ENCODE assay signal across 18 mouse cellular contexts in the genomic region with DNA sequence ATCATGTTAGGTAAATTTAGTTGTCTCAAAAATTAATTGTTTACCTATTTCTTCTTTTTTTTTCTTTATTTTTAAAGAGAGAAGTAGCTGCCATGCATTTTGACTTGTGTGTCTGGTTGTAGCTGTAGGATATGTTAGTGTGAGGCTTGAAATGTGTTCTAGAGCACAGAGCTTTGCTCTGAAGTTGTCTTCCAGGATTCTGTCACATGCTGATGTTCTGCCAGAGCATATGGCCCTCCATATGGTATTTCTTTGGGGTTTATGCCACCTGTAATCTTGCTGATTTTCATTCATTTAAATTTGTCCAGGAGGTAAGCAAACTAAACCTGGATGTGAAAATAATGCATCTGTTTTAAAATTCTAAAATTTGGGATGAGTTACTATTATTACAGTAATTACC.
A peak's percentile ranks its signal among the peaks of the same experiment; 100 is the strongest.
DNase-seq lines count a peak whose midpoint lies in the region; ATAC-seq and TF ChIP-seq lines count a peak whose summit lies in the region.
"Had no signal": no experiment of that assay in that cellular context is flagged by ENCODE, and none has a peak within 500 bp of the region (broad histone marks: within the 10 kb centered on the region; RNA-seq: fewer than 3 reads in every experiment).

No protein-coding gene starts in this region.

- H3K4me1 ChIP-seq in forebrain, embryonic 13.5 days = no peaks in the 10 kb centered on the region
- H3K4me1 ChIP-seq in forebrain, embryonic 11.5 days (replicated peaks; ENCODE audit: control insufficient read depth, insufficient read depth, low read length) = no peaks in the 10 kb centered on the region
- no peaks in the 10 kb centered on the region for H3K4me1 ChIP-seq in midbrain, postnatal 0 days (ENCODE audit: insufficient read depth, low read length)
- peaks cover 5% of the 10 kb centered on the region; the same call in 1 of the 2 replicates for H3K4me1 ChIP-seq in midbrain, embryonic 13.5 days (replicated peaks)
- no peaks in the 10 kb centered on the region for H3K4me1 ChIP-seq in forebrain, postnatal 0 days (ENCODE audit: insufficient read depth)
- H3K4me1 ChIP-seq: limb, embryonic 10.5 days; neural tube, embryonic 15.5 days had no signal

- H3K9me3 ChIP-seq in forebrain, embryonic 13.5 days (replicated peaks) = no peaks in the 10 kb centered on the region
- H3K9me3 ChIP-seq in forebrain, embryonic 11.5 days (ENCODE audit: control insufficient read depth, low read length) = no peaks in the 10 kb centered on the region
- H3K9me3 ChIP-seq in midbrain, postnatal 0 days (ENCODE audit: low read length) = no peaks in the 10 kb centered on the region
- no peaks in the 10 kb centered on the region for H3K9me3 ChIP-seq in midbrain, embryonic 13.5 days
- H3K9me3 ChIP-seq in forebrain, postnatal 0 days (ENCODE audit: low read length) = no peaks in the 10 kb centered on the region
- H3K9me3 ChIP-seq: G1E; limb, embryonic 10.5 days; neural tube, embryonic 15.5 days had no signal

- H3K27me3 ChIP-seq in forebrain, embryonic 13.5 days = no peaks in the 10 kb centered on the region
- H3K27me3 ChIP-seq in forebrain, embryonic 11.5 days (ENCODE audit: control insufficient read depth, insufficient read depth, low read length) = no peaks in the 10 kb centered on the region
- H3K27me3 ChIP-seq in midbrain, postnatal 0 days (ENCODE audit: insufficient read depth, low read length) = no peaks in the 10 kb centered on the region
- H3K27me3 ChIP-seq in midbrain, embryonic 13.5 days = no peaks in the 10 kb centered on the region
- no peaks in the 10 kb centered on the region for H3K27me3 ChIP-seq in forebrain, postnatal 0 days (ENCODE audit: insufficient read depth, low read length)
- H3K27me3 ChIP-seq: neural tube, embryonic 15.5 days had no signal

- no peak overlapping the region for H3K4me3 ChIP-seq in forebrain, embryonic 13.5 days
- H3K4me3 ChIP-seq in forebrain, embryonic 11.5 days (ENCODE audit: low read depth, low read length) = no peak overlapping the region
- H3K4me3 ChIP-seq in midbrain, postnatal 0 days (ENCODE audit: low read depth, low read length) = no peak overlapping the region
- H3K4me3 ChIP-seq in midbrain, embryonic 13.5 days (replicated peaks) = no peak overlapping the region
- H3K4me3 ChIP-seq in forebrain, postnatal 0 days (ENCODE audit: low read depth, low read length) = no peak overlapping the region
- H3K4me3 ChIP-seq: limb, embryonic 10.5 days; neural tube, embryonic 15.5 days had no signal

- no peak for DNase-seq in forebrain, embryonic 11.5 days (ENCODE audit: low spot score)
- peak; percentile 23 for DNase-seq in midbrain, postnatal 0 days (ENCODE audit: low spot score)
- DNase-seq in cerebellum, adult 9-10 months = peak; percentile 94
- DNase-seq in forebrain, postnatal 0 days = peak; percentile 62
- no peak for DNase-seq in embryo, embryonic 9.5 days (ENCODE audit: extremely low spot score)
- DNase-seq in gastrocnemius, postnatal 14 days = no peak
- DNase-seq: adrenal gland, postnatal 25 days; gastrocnemius, postnatal 36 days; kidney, adult 11 months; liver, postnatal 0 days; lung, postnatal 14 days; midbrain, embryonic 14.5 days; thymus, postnatal 4 days had no signal

- no peak overlapping the region for H3K9ac ChIP-seq in forebrain, embryonic 13.5 days
- H3K9ac ChIP-seq in forebrain, embryonic 11.5 days (ENCODE audit: low read length) = no peak overlapping the region
- no peak overlapping the region for H3K9ac ChIP-seq in midbrain, postnatal 0 days (replicated peaks; ENCODE audit: low read length, poor library complexity, severe bottlenecking)
- H3K9ac ChIP-seq in midbrain, embryonic 13.5 days (replicated peaks) = no peak overlapping the region
- no peak overlapping the region for H3K9ac ChIP-seq in forebrain, postnatal 0 days
- H3K9ac ChIP-seq: liver, postnatal 0 days; neural tube, embryonic 15.5 days had no signal

- ATAC-seq in forebrain, embryonic 13.5 days = peak; percentile 51; the same call in 1 of the 2 replicates
- no peak for ATAC-seq in forebrain, embryonic 11.5 days (replicated peaks; ENCODE audit: low FRiP score)
- no peak for ATAC-seq in midbrain, postnatal 0 days (ENCODE audit: low FRiP score)
- no peak for ATAC-seq in midbrain, embryonic 13.5 days
- no peak for ATAC-seq in forebrain, postnatal 0 days
- ATAC-seq: liver, postnatal 0 days had no signal

- no peak for TF ChIP-seq CTCF in midbrain, postnatal 0 days (IDR thresholded peaks at IDR 0.05)
- TF ChIP-seq CTCF in forebrain, postnatal 0 days (IDR thresholded peaks at IDR 0.05; ENCODE audit: low read depth) = no peak

- H3K27ac ChIP-seq in forebrain, embryonic 13.5 days = no peak overlapping the region
- no peak overlapping the region for H3K27ac ChIP-seq in forebrain, embryonic 11.5 days (ENCODE audit: low read depth, low read length)
- H3K27ac ChIP-seq in midbrain, postnatal 0 days (ENCODE audit: low read depth, low read length) = no peak overlapping the region
- H3K27ac ChIP-seq in midbrain, embryonic 13.5 days = no peak overlapping the region
- H3K27ac ChIP-seq in forebrain, postnatal 0 days (ENCODE audit: low read depth, low read length) = no peak overlapping the region
- H3K27ac ChIP-seq: limb, embryonic 10.5 days; neural tube, embryonic 15.5 days had no signal

- H3K4me2 ChIP-seq in forebrain, embryonic 13.5 days = no peak overlapping the region
- H3K4me2 ChIP-seq in forebrain, embryonic 11.5 days (ENCODE audit: low read depth, low read length, severe bottlenecking) = no peak overlapping the region
- H3K4me2 ChIP-seq in midbrain, postnatal 0 days (ENCODE audit: low read depth, low read length, poor library complexity, severe bottlenecking) = no peak overlapping the region
- H3K4me2 ChIP-seq in midbrain, embryonic 13.5 days (replicated peaks) = no peak overlapping the region
- no peak overlapping the region for H3K4me2 ChIP-seq in forebrain, postnatal 0 days (ENCODE audit: low read depth)
- H3K4me2 ChIP-seq: neural tube, embryonic 15.5 days had no signal

- intact Hi-C loops in gastrocnemius, postnatal 14 days (cut with DNase I; ENCODE audit: low total_unique reads) = no loop called here

- no peaks in the 10 kb centered on the region for H3K36me3 ChIP-seq in forebrain, embryonic 13.5 days (ENCODE audit: poor library complexity, severe bottlenecking)
- no peaks in the 10 kb centered on the region for H3K36me3 ChIP-seq in forebrain, embryonic 11.5 days (ENCODE audit: control insufficient read depth, insufficient read depth, low read length)
- no peaks in the 10 kb centered on the region for H3K36me3 ChIP-seq in midbrain, postnatal 0 days (ENCODE audit: insufficient read depth, low read length)
- 0 out of 2 replicates have a peak, but pooled peaks cover 6% of the 10 kb centered on the region for H3K36me3 ChIP-seq in midbrain, embryonic 13.5 days
- H3K36me3 ChIP-seq in forebrain, postnatal 0 days (ENCODE audit: insufficient read depth) = no peaks in the 10 kb centered on the region
- H3K36me3 ChIP-seq: limb, embryonic 10.5 days; neural tube, embryonic 15.5 days had no signal

Comparison
In these comparisons a context has a peak if more than half of its experiments do, and no peak if none do; other contexts are left out.
1. DNase-seq: peak in midbrain, postnatal 0 days (single experiment), cerebellum, adult 9-10 months (single experiment) and forebrain, postnatal 0 days (single experiment); none in forebrain, embryonic 11.5 days (single experiment), embryo, embryonic 9.5 days (single experiment) and gastrocnemius, postnatal 14 days (single experiment).